Mouse (Mus musculus): ENCODE measurements around the gene Lrrc20.

DNA sequence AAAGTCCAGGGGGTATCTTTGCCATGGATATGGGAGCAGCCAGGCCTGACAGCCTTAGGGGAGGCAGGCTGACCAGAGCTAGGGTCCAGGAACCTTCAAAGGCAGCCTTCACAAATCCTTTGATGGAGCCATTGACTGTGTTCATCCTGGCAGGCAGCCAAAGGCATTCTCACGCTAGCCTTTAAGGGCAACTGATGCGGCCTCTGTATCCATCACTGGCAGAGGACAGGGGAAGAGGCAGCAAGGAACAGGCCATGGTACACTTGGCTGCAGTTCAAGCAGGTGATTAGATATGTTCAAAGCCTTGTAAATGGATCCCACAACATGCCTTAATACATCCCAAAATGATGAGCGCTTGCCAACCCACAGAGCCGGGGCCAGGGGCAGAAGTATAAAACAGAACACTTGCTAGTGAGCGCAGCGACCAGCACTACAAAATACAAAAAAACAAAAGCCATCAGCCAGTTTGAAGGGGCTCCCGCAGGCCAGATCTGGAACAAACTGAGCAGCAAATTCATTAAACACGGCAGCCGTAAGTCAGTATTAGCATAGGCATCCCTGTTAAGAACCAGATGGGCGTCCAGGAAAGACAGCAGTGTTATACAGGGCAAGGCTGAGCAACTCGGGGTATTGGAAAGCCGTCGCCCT, 100.6 kb downstream of the Lrrc20 start:
- TF ChIP-seq CTCF (IDR thresholded peaks at IDR 0.05; ENCODE audit: control insufficient read depth, insufficient read depth, insufficient read length) (no peak), MAX (IDR thresholded peaks at IDR 0.05) (no peak)
